Mouse (Mus musculus) stomach, embryonic 14.5 days (tissue): ENCODE results near the gene Tmem30b. TPM values are rescaled to one million over a fixed set of nuclear protein-coding genes. Genes with fewer than 3 reads are reported as not detected.

Experiments
- ATAC-seq: fragments of 200-750 bp; cut with Nextera tagmentation; 2 replicates; pipeline ENCODE4 v1.8.0; 2017; ENCODE audit warnings: low read depth, moderate TSS enrichment; ENCODE audit not compliant: insufficient number of reproducible peaks, insufficient read depth, low FRiP score
- H3K27ac ChIP-seq: fragments of 300-500 bp; sonication (generic); 2 replicates; pipeline ENCODE4 v1.5.1; 2014; ENCODE audit warnings: mild to moderate bottlenecking, low read length, moderate library complexity, mixed read lengths
- H3K27me3 ChIP-seq: fragments of 300-500 bp; sonication (generic); 2 replicates; pipeline ENCODE4 v1.6.1; 2014; ENCODE audit warnings: low read length, control low read depth, mixed read lengths; ENCODE audit not compliant: control insufficient read depth, insufficient read depth
- H3K36me3 ChIP-seq: fragments of 300-500 bp; sonication (generic); 2 replicates; pipeline ENCODE4 v1.6.1; 2014; ENCODE audit warnings: mild to moderate bottlenecking, control low read depth, low read length, moderate library complexity, mixed read lengths; ENCODE audit not compliant: control insufficient read depth, insufficient read depth
- H3K4me1 ChIP-seq: fragments of 300-500 bp; sonication (generic); 2 replicates; pipeline ENCODE4 v1.6.1; 2014; ENCODE audit warnings: low read length, control low read depth, mixed read lengths; ENCODE audit not compliant: control insufficient read depth, insufficient read depth
- H3K4me2 ChIP-seq: fragments of 300-500 bp; sonication (generic); replicated peaks from 2 replicates; pipeline ENCODE4 v1.6.1; 2014; ENCODE audit warnings: low read depth, low read length, control low read depth
- H3K4me3 ChIP-seq: fragments of 300-500 bp; sonication (generic); 2 replicates; pipeline ENCODE4 v1.5.1; 2014; ENCODE audit warnings: low read depth, low read length, control low read depth
- H3K9ac ChIP-seq: fragments of 300-500 bp; sonication (generic); replicated peaks from 2 replicates; pipeline ENCODE4 v1.6.1; 2014; ENCODE audit warnings: low read depth, mild to moderate bottlenecking, control low read depth, low read length, moderate library complexity, mixed read lengths
- H3K9me3 ChIP-seq: fragments of 300-500 bp; sonication (generic); 2 replicates; pipeline ENCODE4 v1.6.1; 2016; ENCODE audit warnings: low read depth, low read length, control low read depth; ENCODE audit not compliant: control insufficient read depth
- WGBS: fragments of 180-500 bp; shearing (Covaris S2); extraction: QIAGEN DNeasy Blood & Tissue Kit; methylation state at CpG from one replicate; pipeline ENCODE4 v1.1.7; 2014; 5-methylcytosine and 5-hydroxymethylcytosine counted together
- polyA plus RNA-seq: library from polyadenylated mRNA; unstranded; fragments of >200 nt; fragmentation: Nextera tagmentation; extraction: Ambion mirVana; gene quantifications from 2 replicates; pipeline ENCODE4 v1.2.1, GENCODE M21; 2014

Gene Tmem30b
- polyA plus RNA-seq = 14.5 and 16.8 TPM in 2 replicates

- H3K9ac ChIP-seq = peak within 1 kb of the TSS; percentile 30; the same call in 1 of the 2 replicates
- no peaks in the 10 kb centered on the region for H3K4me1 ChIP-seq
- H3K9me3 ChIP-seq = no peaks in the 10 kb centered on the region
- H3K27ac ChIP-seq = peak within 1 kb of the TSS; percentile 39; the same call in 1 of the 2 replicates
- peak within 1 kb of the TSS; percentile 44 for H3K4me3 ChIP-seq
- H3K27me3 ChIP-seq = peaks cover 42% of the 10 kb centered on the region
- peak; percentile 88 for ATAC-seq
- no peaks in the 10 kb centered on the region for H3K36me3 ChIP-seq
- peak within 1 kb of the TSS; percentile 64 for H3K4me2 ChIP-seq
- WGBS = 2% methylated on average over 51 of the region's 61 CpGs
These were observed at the start of gene Tmem30b for GRCm38 (mm10) chr12:73546086-73546711. Gene Tmem30b (minus strand): TSS chr12:73546392.

- Histone ChIP-seq H3K27me3 (no peaks in the 10 kb centered on the region), H3K27ac (no peak overlapping the region), H3K36me3 (no peaks in the 10 kb centered on the region), H3K9ac (no peak overlapping the region), H3K9me3 (no peaks in the 10 kb centered on the region), H3K4me1 (no peaks in the 10 kb centered on the region), H3K4me2 (no peak overlapping the region), H3K4me3 (no peak overlapping the region)
- ATAC-seq = no peak
- whole genome bisulfite sequencing = 76% methylated on average over 8 of the region's 8 CpGs
These were observed 49.0 kb upstream of the Tmem30b start for GRCm38 (mm10) chr12:73595226-73595625.

DNA sequence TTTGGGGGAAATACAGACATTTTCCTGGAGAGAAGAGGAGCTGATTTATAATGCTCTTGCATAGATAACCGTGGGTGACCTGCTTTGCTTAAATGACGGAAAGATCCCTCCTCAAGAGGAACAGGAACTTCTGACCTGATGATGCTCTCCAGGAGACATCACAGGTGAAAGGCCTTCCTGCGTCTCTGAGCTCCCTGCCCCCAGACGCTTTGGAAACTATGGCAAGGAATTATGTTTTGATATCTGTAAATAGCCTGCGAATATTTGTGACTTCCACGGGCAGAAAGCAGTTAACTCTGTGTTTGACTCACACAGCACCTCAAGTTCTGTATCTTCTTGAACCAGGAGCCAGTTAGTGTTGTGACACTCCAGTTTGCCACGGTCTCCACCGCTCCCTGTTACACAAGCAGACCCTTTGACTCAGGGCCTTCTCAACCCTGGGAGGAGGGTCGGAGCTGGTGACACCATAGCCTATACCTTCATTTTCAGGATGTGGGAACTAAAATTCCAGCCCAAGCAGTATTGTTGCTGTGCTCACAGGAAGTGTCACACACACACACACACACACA, 48.1 kb upstream of the Tmem30b start:
- no peak overlapping the region for H3K4me3 ChIP-seq
- ATAC-seq = no peak
- 78% methylated on average over 9 of the region's 9 CpGs for WGBS
- no peaks in the 10 kb centered on the region for H3K9me3 ChIP-seq
- no peaks in the 10 kb centered on the region for H3K27me3 ChIP-seq
- H3K9ac ChIP-seq = no peak overlapping the region
- H3K4me2 ChIP-seq = no peak overlapping the region
- no peaks in the 10 kb centered on the region for H3K36me3 ChIP-seq
- H3K27ac ChIP-seq = no peak overlapping the region
- H3K4me1 ChIP-seq = no peaks in the 10 kb centered on the region

DNA sequence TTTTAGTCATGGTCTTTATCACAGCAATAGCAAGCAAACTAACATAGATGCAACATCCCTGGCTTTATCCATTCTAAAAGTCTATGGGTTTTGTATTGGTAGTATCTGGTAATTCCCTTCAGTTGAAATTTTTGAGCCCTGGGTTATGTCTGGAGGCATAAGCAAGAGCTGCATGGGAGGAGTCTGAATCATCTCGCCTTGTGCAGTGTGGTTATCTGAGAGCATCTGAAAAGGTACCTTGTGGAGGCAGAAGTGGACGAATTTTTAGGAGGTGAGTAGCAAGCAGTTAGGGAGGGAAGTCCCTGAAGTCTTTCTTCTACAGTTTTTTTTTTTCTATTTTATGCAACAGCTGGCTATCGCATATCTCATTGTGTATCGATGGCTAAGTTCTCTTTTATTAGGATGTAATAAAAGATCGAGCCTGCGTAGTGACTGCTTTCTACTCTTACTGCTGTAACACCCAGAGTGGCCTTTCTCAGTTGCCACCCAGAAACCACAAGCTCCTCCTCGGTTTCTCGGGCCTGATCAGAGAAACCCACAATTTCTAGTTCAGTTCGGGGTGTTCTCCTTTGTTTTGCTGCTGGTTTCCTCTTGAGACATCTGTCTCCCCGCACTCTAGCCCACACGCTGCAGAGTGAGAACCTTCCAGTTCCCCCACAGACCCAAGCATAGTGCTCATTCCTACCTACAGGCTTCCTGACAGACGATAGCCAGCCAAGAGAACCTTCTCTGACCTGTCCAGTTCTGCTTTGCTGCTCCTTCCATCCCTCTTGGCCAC, 47.0 kb upstream of the Tmem30b start:
- no peak overlapping the region for H3K9ac ChIP-seq
- no peak overlapping the region for H3K27ac ChIP-seq
- no peaks in the 10 kb centered on the region for H3K36me3 ChIP-seq
- ATAC-seq = no peak
- H3K4me1 ChIP-seq = no peaks in the 10 kb centered on the region
- H3K4me2 ChIP-seq = no peak overlapping the region
- 90% methylated on average over 12 of the region's 12 CpGs for WGBS
- H3K27me3 ChIP-seq = no peaks in the 10 kb centered on the region
- H3K9me3 ChIP-seq = no peaks in the 10 kb centered on the region
- no peak overlapping the region for H3K4me3 ChIP-seq

DNA sequence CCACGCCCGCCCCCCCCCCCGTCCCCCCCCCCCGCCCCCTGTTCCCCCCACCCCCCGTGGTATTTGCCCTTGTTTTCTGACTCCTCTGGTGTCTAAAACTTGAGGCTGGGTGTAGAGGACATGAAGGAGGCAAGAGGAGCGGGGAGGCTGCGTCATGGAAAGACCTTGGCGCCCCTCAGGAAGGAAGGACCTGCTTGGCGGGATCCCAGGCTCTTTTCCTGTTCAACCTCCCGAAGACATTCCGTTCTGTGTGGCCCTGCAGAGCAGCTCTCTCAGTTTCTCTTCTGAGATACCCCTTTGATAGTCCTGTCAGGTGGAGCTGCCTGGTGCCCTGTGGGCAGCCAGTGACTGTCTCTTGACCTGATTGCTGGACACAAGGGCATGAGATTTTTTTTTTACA, 45.4 kb upstream of the Tmem30b start:
- H3K9me3 ChIP-seq = no peaks in the 10 kb centered on the region
- H3K9ac ChIP-seq = no peak overlapping the region
- H3K4me1 ChIP-seq = no peaks in the 10 kb centered on the region
- ATAC-seq = no peak
- 53% methylated on average over 10 of the region's 11 CpGs for WGBS
- H3K4me2 ChIP-seq = no peak overlapping the region
- no peaks in the 10 kb centered on the region for H3K36me3 ChIP-seq
- H3K4me3 ChIP-seq = no peak overlapping the region
- H3K27me3 ChIP-seq = no peaks in the 10 kb centered on the region
- H3K27ac ChIP-seq = no peak overlapping the region

GRCm38 (mm10) chr12:73590627-73591276, 44.6 kb upstream of the Tmem30b start:
- WGBS = 74% methylated on average over 15 of the region's 15 CpGs
- no peak overlapping the region for H3K4me2 ChIP-seq
- no peaks in the 10 kb centered on the region for H3K36me3 ChIP-seq
- no peak overlapping the region for H3K27ac ChIP-seq
- peaks cover 5% of the 10 kb centered on the region; the same call in 1 of the 2 replicates for H3K27me3 ChIP-seq
- no peaks in the 10 kb centered on the region for H3K9me3 ChIP-seq
- no peak overlapping the region for H3K4me3 ChIP-seq
- no peak overlapping the region for H3K9ac ChIP-seq
- no peaks in the 10 kb centered on the region for H3K4me1 ChIP-seq
- ATAC-seq = no peak

- no peak overlapping the region for H3K4me2 ChIP-seq
These were observed 41.1 kb upstream of the Tmem30b start for GRCm38 (mm10) chr12:73587262-73587661.

DNA sequence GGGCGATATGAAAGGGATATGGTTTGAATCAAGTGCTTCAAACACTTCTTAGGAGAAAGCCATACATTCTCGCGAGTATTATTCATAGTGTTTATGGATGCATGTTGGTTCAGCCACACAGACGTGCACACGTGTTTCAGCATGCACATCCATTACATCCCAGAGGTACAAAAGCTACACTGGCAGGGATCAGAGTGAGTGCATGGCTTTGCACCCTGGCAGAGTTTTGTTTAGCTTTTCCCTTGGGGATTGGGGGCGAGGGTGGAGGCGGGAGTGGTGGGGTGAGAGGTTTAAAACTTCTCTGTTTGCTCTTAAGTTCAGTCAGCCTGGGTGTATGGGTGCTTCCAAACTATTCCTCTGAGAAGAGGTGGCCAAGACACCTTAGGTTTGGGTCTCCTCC, 39.7 kb upstream of the Tmem30b start:
- H3K27me3 ChIP-seq = peaks cover 5% of the 10 kb centered on the region; the same call in 1 of the 2 replicates
- WGBS = 3% methylated on average over 7 of the region's 7 CpGs
- H3K27ac ChIP-seq = no peak overlapping the region
- no peak for ATAC-seq
- no peaks in the 10 kb centered on the region for H3K36me3 ChIP-seq
- H3K4me1 ChIP-seq = 0 out of 2 replicates have a peak, but pooled peaks cover 4% of the 10 kb centered on the region
- H3K4me3 ChIP-seq = peak overlapping the region; percentile 50
- H3K9me3 ChIP-seq = no peaks in the 10 kb centered on the region
- H3K4me2 ChIP-seq = peak overlapping the region; percentile 81
- H3K9ac ChIP-seq = no peak overlapping the region; the same call in 1 of the 2 replicates

More at GRCm38 (mm10) chr12:73587262-73587661, 41.1 kb upstream of the Tmem30b start:
- ATAC-seq = no peak
- 47% methylated on average over 3 of the region's 3 CpGs for WGBS
- H3K9ac ChIP-seq = no peak overlapping the region
- H3K4me3 ChIP-seq = no peak overlapping the region
- H3K36me3 ChIP-seq = no peaks in the 10 kb centered on the region
- H3K4me1 ChIP-seq = 0 out of 2 replicates have a peak, but pooled peaks cover 4% of the 10 kb centered on the region
- no peaks in the 10 kb centered on the region for H3K9me3 ChIP-seq
- peaks cover 5% of the 10 kb centered on the region; the same call in 1 of the 2 replicates for H3K27me3 ChIP-seq
- H3K27ac ChIP-seq = no peak overlapping the region
